Mouse (Mus musculus): ENCODE results near the gene Wnt3a. TPM values are rescaled to one million over a fixed set of nuclear protein-coding genes. Genes with fewer than 3 reads are reported as not detected.
"Not testable (repeated sequence)": the region's sequence is repeated elsewhere in the genome, so short reads cannot be mapped to it uniquely, and the experiment has no call there.

Wnt3a gene
- polyA plus RNA-seq, 1 experiment from 2014 or later: 4.1 TPM

- Histone ChIP-seq H3K36me3 (no peaks in the 10 kb centered on the region), H3K4me1 (replicated peaks) (peaks cover 52% of the 10 kb centered on the region), H3K4me3 (peak within 1 kb of the TSS; percentile 57), H3K9ac (peak within 1 kb of the TSS; percentile 76), H3K9me3 (no peaks in the 10 kb centered on the region), H3K27ac (no peak within 1 kb of the TSS), H3K27me3 (peaks cover 86% of the 10 kb centered on the region), H3K4me2 (peak within 1 kb of the TSS; percentile 86)
- WGBS: under 1% methylated on average over 85 of the region's 128 CpGs
- peak; percentile 34; the same call in 1 of the 2 replicates for ATAC-seq (ENCODE audit: low FRiP score)
Observed at GRCm38 (mm10) chr11:59306461-59307421, 16.2 kb upstream of the Wnt3a start, which contains the start of gene Wnt9a. Gene Wnt9a, plus strand, starts transcription at chr11:59306928.

GRCm38 (mm10) chr11:59305821-59306215 lies 15.3 kb upstream of the Wnt3a start:
- Histone ChIP-seq H3K4me3 (peak overlapping the region; percentile 57), H3K36me3 (no peaks in the 10 kb centered on the region), H3K27ac (no peak overlapping the region), H3K9me3 (no peaks in the 10 kb centered on the region), H3K4me1 (replicated peaks) (peaks cover 50% of the 10 kb centered on the region), H3K9ac (no peak overlapping the region), H3K4me2 (peak overlapping the region; percentile 86), H3K27me3 (peaks cover 86% of the 10 kb centered on the region)
- ATAC-seq (ENCODE audit: low FRiP score): no peak
- WGBS: 4% methylated on average over 10 of the region's 10 CpGs

GRCm38 (mm10) chr11:59305008-59305820 lies 14.7 kb upstream of the Wnt3a start:
- peaks cover 50% of the 10 kb centered on the region for H3K4me1 ChIP-seq (replicated peaks)
- no peak for ATAC-seq (ENCODE audit: low FRiP score)
- H3K4me2 ChIP-seq: no peak overlapping the region
- no peak overlapping the region for H3K27ac ChIP-seq
- H3K4me3 ChIP-seq: no peak overlapping the region
- H3K9ac ChIP-seq: no peak overlapping the region
- no peaks in the 10 kb centered on the region for H3K9me3 ChIP-seq
- 48% methylated on average over 22 of the region's 22 CpGs for WGBS
- no peaks in the 10 kb centered on the region for H3K36me3 ChIP-seq
- peaks cover 87% of the 10 kb centered on the region for H3K27me3 ChIP-seq

- H3K36me3 ChIP-seq: no peaks in the 10 kb centered on the region
- H3K4me1 ChIP-seq (replicated peaks): peaks cover 28% of the 10 kb centered on the region
- no peak overlapping the region for H3K9ac ChIP-seq
- no peak overlapping the region for H3K4me2 ChIP-seq
- no peak overlapping the region for H3K27ac ChIP-seq
- H3K4me3 ChIP-seq: no peak overlapping the region
- ATAC-seq (ENCODE audit: low FRiP score): peak; percentile 43
- WGBS: 27% methylated on average over 10 of the region's 10 CpGs
- no peaks in the 10 kb centered on the region for H3K9me3 ChIP-seq
- peaks cover 88% of the 10 kb centered on the region for H3K27me3 ChIP-seq
Observed at GRCm38 (mm10) chr11:59302700-59303569, 12.4 kb upstream of the Wnt3a start.

- H3K36me3 ChIP-seq; H3K4me3 ChIP-seq; ATAC-seq (ENCODE audit: low FRiP score); H3K4me2 ChIP-seq; H3K27ac ChIP-seq; H3K9me3 ChIP-seq; H3K9ac ChIP-seq: not testable (repeated sequence)
- WGBS: 76% methylated on average over 2 of the region's 2 CpGs
- Histone ChIP-seq H3K27me3 (peaks cover 88% of the 10 kb centered on the region), H3K4me1 (replicated peaks) (peaks cover 11% of the 10 kb centered on the region)
Observed at GRCm38 (mm10) chr11:59301053-59301452, 10.5 kb upstream of the Wnt3a start.

- Histone ChIP-seq H3K4me2 (no peak overlapping the region), H3K36me3 (no peaks in the 10 kb centered on the region), H3K4me1 (replicated peaks) (peaks cover 2% of the 10 kb centered on the region; the same call in 1 of the 2 replicates), H3K4me3 (no peak overlapping the region), H3K27ac (no peak overlapping the region), H3K9me3 (no peaks in the 10 kb centered on the region), H3K9ac (no peak overlapping the region), H3K27me3 (peaks cover 87% of the 10 kb centered on the region)
- 31% methylated on average over 3 of the region's 3 CpGs for WGBS
- ATAC-seq (ENCODE audit: low FRiP score): no peak
Observed at GRCm38 (mm10) chr11:59300185-59300584, 9.6 kb upstream of the Wnt3a start.

GRCm38 (mm10) chr11:59297941-59298340 lies 7.4 kb upstream of the Wnt3a start:
- no peaks in the 10 kb centered on the region for H3K9me3 ChIP-seq
- H3K27me3 ChIP-seq: peaks cover 85% of the 10 kb centered on the region
- H3K36me3 ChIP-seq: no peaks in the 10 kb centered on the region
- H3K4me1 ChIP-seq (replicated peaks): no peaks in the 10 kb centered on the region
- no peak overlapping the region for H3K9ac ChIP-seq
- no peak overlapping the region for H3K27ac ChIP-seq
- no peak for ATAC-seq (ENCODE audit: low FRiP score)
- H3K4me2 ChIP-seq: no peak overlapping the region
- WGBS: 20% methylated on average over 7 of the region's 7 CpGs
- no peak overlapping the region for H3K4me3 ChIP-seq

GRCm38 (mm10) chr11:59293616-59294015 lies 3.1 kb upstream of the Wnt3a start:
- no peaks in the 10 kb centered on the region for H3K9me3 ChIP-seq
- peaks cover 95% of the 10 kb centered on the region for H3K27me3 ChIP-seq
- H3K4me3 ChIP-seq: no peak overlapping the region
- H3K36me3 ChIP-seq: no peaks in the 10 kb centered on the region
- H3K4me2 ChIP-seq: no peak overlapping the region
- ATAC-seq (ENCODE audit: low FRiP score): no peak
- 25% methylated on average over 7 of the region's 7 CpGs for WGBS
- no peak overlapping the region for H3K9ac ChIP-seq
- H3K27ac ChIP-seq: no peak overlapping the region
- H3K4me1 ChIP-seq (replicated peaks): peaks cover 26% of the 10 kb centered on the region

- Histone ChIP-seq H3K27me3 (peaks cover 96% of the 10 kb centered on the region), H3K4me3 (peak overlapping the region; percentile 39), H3K9ac (0 out of 2 replicates have a peak overlapping the region, but pooled peaks have one; percentile 46), H3K27ac (no peak overlapping the region), H3K36me3 (no peaks in the 10 kb centered on the region), H3K4me2 (peak overlapping the region; percentile 54), H3K9me3 (no peaks in the 10 kb centered on the region), H3K4me1 (replicated peaks) (peaks cover 27% of the 10 kb centered on the region)
- under 1% methylated on average over 25 of the region's 25 CpGs for WGBS
- ATAC-seq (ENCODE audit: low FRiP score): no peak
Observed at GRCm38 (mm10) chr11:59289706-59290105, 846 bp downstream of the Wnt3a start.

GRCm38 (mm10) chr11:59284146-59284545 lies 6.4 kb downstream of the Wnt3a start:
- no peak for ATAC-seq (ENCODE audit: low FRiP score)
- H3K4me1 ChIP-seq (replicated peaks): peaks cover 6% of the 10 kb centered on the region
- H3K27ac ChIP-seq: no peak overlapping the region
- no peak overlapping the region for H3K4me2 ChIP-seq
- H3K27me3 ChIP-seq: peaks cover 77% of the 10 kb centered on the region
- H3K36me3 ChIP-seq: no peaks in the 10 kb centered on the region
- no peaks in the 10 kb centered on the region for H3K9me3 ChIP-seq
- H3K4me3 ChIP-seq: no peak overlapping the region
- H3K9ac ChIP-seq: no peak overlapping the region
- WGBS: 34% methylated on average over 14 of the region's 14 CpGs

- H3K9me3 ChIP-seq: no peaks in the 10 kb centered on the region
Observed at GRCm38 (mm10) chr11:59282933-59283332, 7.6 kb downstream of the Wnt3a start.

More at GRCm38 (mm10) chr11:59282933-59283332, 7.6 kb downstream of the Wnt3a start:
- Histone ChIP-seq H3K4me1 (replicated peaks) (no peaks in the 10 kb centered on the region), H3K36me3 (no peaks in the 10 kb centered on the region), H3K27ac (no peak overlapping the region), H3K4me3 (no peak overlapping the region), H3K9ac (no peak overlapping the region), H3K4me2 (no peak overlapping the region), H3K27me3 (peaks cover 71% of the 10 kb centered on the region)
- WGBS: 80% methylated on average over 10 of the region's 10 CpGs
- ATAC-seq (ENCODE audit: low FRiP score): no peak

All from hindbrain, embryonic 13.5 days (tissue).